8 mouse cellular contexts compared by ENCODE assay signal in the genomic region with DNA sequence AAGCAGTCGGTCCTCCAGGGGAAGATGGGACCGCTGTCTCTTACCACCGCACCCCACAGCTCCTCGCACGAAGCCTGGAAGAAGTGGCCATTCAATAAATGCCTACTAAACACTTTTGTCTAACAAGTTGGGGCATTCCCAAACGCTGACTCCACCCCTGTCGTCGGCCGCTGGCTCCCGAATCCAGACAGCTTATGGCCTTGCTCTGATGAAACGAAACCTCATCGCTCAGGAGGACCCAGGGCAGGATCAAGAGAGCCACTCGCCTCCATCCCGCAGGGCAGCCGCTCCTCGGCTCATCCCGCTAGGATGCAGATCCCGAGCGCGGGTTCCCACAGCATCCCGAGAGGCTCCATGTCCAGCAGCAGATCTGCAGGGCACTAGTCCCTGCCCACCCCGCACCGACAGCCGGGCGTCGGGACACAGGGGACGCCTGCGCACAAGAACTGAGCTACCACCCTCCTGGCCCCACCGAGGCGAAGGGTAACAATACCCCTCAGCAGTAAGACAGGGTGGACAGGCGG. TPM values are rescaled to one million over a fixed set of nuclear protein-coding genes. Genes with fewer than 3 reads are reported as not detected.
A peak's percentile ranks its signal among the peaks of the same experiment; 100 is the strongest.
DNase-seq lines count a peak whose midpoint lies in the region; ATAC-seq and TF ChIP-seq lines count a peak whose summit lies in the region.

No protein-coding gene starts in this region.

- peak overlapping the region; percentile 75 for H3K9ac ChIP-seq in hindbrain, embryonic 11.5 days (ENCODE audit: low read depth, low read length)
- peak overlapping the region; percentile 82 for H3K9ac ChIP-seq in liver, embryonic 15.5 days
- peak overlapping the region; percentile 88 for H3K9ac ChIP-seq in neural tube, embryonic 15.5 days (replicated peaks)

- TF ChIP-seq CTCF in layer of hippocampus, adult 2 months (conservative IDR thresholded peaks at IDR 0.05): no peak

- peak overlapping the region; percentile 40 for H3K4me2 ChIP-seq in hindbrain, embryonic 11.5 days (replicated peaks; ENCODE audit: low read depth, low read length)
- H3K4me2 ChIP-seq in liver, embryonic 15.5 days: peak overlapping the region; percentile 86
- peak overlapping the region; percentile 73 for H3K4me2 ChIP-seq in neural tube, embryonic 15.5 days

- WGBS in forebrain, embryonic 10.5 days: under 1% methylated on average over 31 of the region's 31 CpGs
- under 1% methylated on average over 31 of the region's 31 CpGs for whole genome bisulfite sequencing in hindbrain, embryonic 11.5 days
- under 1% methylated on average over 31 of the region's 31 CpGs for WGBS in liver, embryonic 15.5 days (ENCODE audit: insufficient replicate concordance)
- under 1% methylated on average over 30 of the region's 31 CpGs for WGBS in neural tube, embryonic 15.5 days

- H3K9me3 ChIP-seq in forebrain, embryonic 10.5 days: no peaks in the 10 kb centered on the region
- H3K9me3 ChIP-seq in hindbrain, embryonic 11.5 days (ENCODE audit: control insufficient read depth, low read length): no peaks in the 10 kb centered on the region
- H3K9me3 ChIP-seq in liver, embryonic 15.5 days (replicated peaks): no peaks in the 10 kb centered on the region
- H3K9me3 ChIP-seq in neural tube, embryonic 15.5 days (replicated peaks): no peaks in the 10 kb centered on the region

- H3K4me3 ChIP-seq in layer of hippocampus, adult 2 months: peak overlapping the region; percentile 68
- H3K4me3 ChIP-seq in forebrain, embryonic 10.5 days: peak overlapping the region; percentile 83
- peak overlapping the region; percentile 66 for H3K4me3 ChIP-seq in hindbrain, embryonic 11.5 days (ENCODE audit: low read depth, low read length)
- peak overlapping the region; percentile 77 for H3K4me3 ChIP-seq in liver, embryonic 15.5 days (replicated peaks)
- peak overlapping the region; percentile 83 for H3K4me3 ChIP-seq in neural tube, embryonic 15.5 days (replicated peaks)

- DNase-seq in layer of hippocampus, adult 2 months (ENCODE audit: low spot score in 2 of 2): peak; percentile 40
- DNase-seq in layer of hippocampus, postnatal 14 days (ENCODE audit: low spot score in 2 of 2): no peak
- DNase-seq in adrenal gland, adult 18-20 months (ENCODE audit: low spot score in 2 of 2): peak; percentile 59 to 64
- no peak for DNase-seq in forebrain, embryonic 10.5 days (ENCODE audit: extremely low spot score, low spot score)
- no peak for DNase-seq in hindbrain, embryonic 11.5 days (ENCODE audit: low spot score)
- no peak for DNase-seq in testis, postnatal 10 days (ENCODE audit: low spot score)

- peak overlapping the region; percentile 94 for H3K27ac ChIP-seq in layer of hippocampus, adult 2 months
- H3K27ac ChIP-seq in forebrain, embryonic 10.5 days: peak overlapping the region; percentile 96
- H3K27ac ChIP-seq in hindbrain, embryonic 11.5 days (ENCODE audit: low read depth, low read length): peak overlapping the region; percentile 76
- H3K27ac ChIP-seq in liver, embryonic 15.5 days (replicated peaks): peak overlapping the region; percentile 99
- H3K27ac ChIP-seq in neural tube, embryonic 15.5 days (replicated peaks): peak overlapping the region; percentile 95

- ATAC-seq in hindbrain, embryonic 11.5 days (ENCODE audit: low FRiP score): peak; percentile 86
- ATAC-seq in liver, embryonic 15.5 days (ENCODE audit: insufficient read depth): no peak
- peak; percentile 79 for ATAC-seq in neural tube, embryonic 15.5 days (ENCODE audit: low FRiP score)

- H3K27me3 ChIP-seq in forebrain, embryonic 10.5 days (ENCODE audit: poor library complexity, severe bottlenecking): no peaks in the 10 kb centered on the region
- no peaks in the 10 kb centered on the region for H3K27me3 ChIP-seq in hindbrain, embryonic 11.5 days (ENCODE audit: control insufficient read depth, insufficient read depth, low read length)
- no peaks in the 10 kb centered on the region for H3K27me3 ChIP-seq in liver, embryonic 15.5 days
- H3K27me3 ChIP-seq in neural tube, embryonic 15.5 days (replicated peaks): no peaks in the 10 kb centered on the region

- H3K4me1 ChIP-seq in forebrain, embryonic 10.5 days: peaks cover 27% of the 10 kb centered on the region
- peaks cover 7% of the 10 kb centered on the region; the same call in 1 of the 2 replicates for H3K4me1 ChIP-seq in hindbrain, embryonic 11.5 days (replicated peaks; ENCODE audit: control insufficient read depth, insufficient read depth, low read length)
- H3K4me1 ChIP-seq in liver, embryonic 15.5 days (replicated peaks): peaks cover 27% of the 10 kb centered on the region
- peaks cover 26% of the 10 kb centered on the region for H3K4me1 ChIP-seq in neural tube, embryonic 15.5 days

- peaks cover 8% of the 10 kb centered on the region for H3K36me3 ChIP-seq in forebrain, embryonic 10.5 days (replicated peaks)
- H3K36me3 ChIP-seq in hindbrain, embryonic 11.5 days (ENCODE audit: control insufficient read depth, insufficient read depth, low read length): no peaks in the 10 kb centered on the region
- no peaks in the 10 kb centered on the region for H3K36me3 ChIP-seq in liver, embryonic 15.5 days (replicated peaks)
- no peaks in the 10 kb centered on the region for H3K36me3 ChIP-seq in neural tube, embryonic 15.5 days

RNA-seq across cellular contexts. Expression of a gene that starts 0.6 kb away (rescaled TPM):
- total RNA-seq in layer of hippocampus, adult 2 months (2021): 10 to 100 TPM in 1 of 2 experiments, 1 to 10 TPM in 1; 9.3 to 10.1 TPM
- 10 to 100 TPM; 12.1 to 12.7 TPM for total RNA-seq in layer of hippocampus, postnatal 14 days (2021)
- total RNA-seq in adrenal gland, adult 18-20 months (2021): 1 to 10 TPM; 9.7 to 10.0 TPM
- 36.5 and 37.6 TPM in 2 replicates for polyA plus RNA-seq in forebrain, embryonic 10.5 days (2016; fragmentation: Nextera tagmentation; extraction: Ambion mirVana)
- 42.7 and 44.9 TPM in 2 replicates for polyA plus RNA-seq in hindbrain, embryonic 11.5 days (2014; fragmentation: Nextera tagmentation; extraction: Ambion mirVana)
- polyA plus RNA-seq in liver, embryonic 15.5 days (2015; fragmentation: Nextera tagmentation; extraction: Ambion mirVana): 5.8 and 5.9 TPM in 2 replicates
- polyA plus RNA-seq in neural tube, embryonic 15.5 days (2015; fragmentation: Nextera tagmentation; extraction: Ambion mirVana): 33.3 and 34.2 TPM in 2 replicates

RNA-seq across cellular contexts. Expression of a gene that starts 6.7 kb away (rescaled TPM):
- total RNA-seq in layer of hippocampus, adult 2 months (2021): 10 to 100 TPM; 11.3 to 12.8 TPM
- total RNA-seq in layer of hippocampus, postnatal 14 days (2021): 10 to 100 TPM; 11.9 to 14.8 TPM
- total RNA-seq in adrenal gland, adult 18-20 months (2021): 10 to 100 TPM; 14.0 to 15.7 TPM
- 64.8 and 71.4 TPM in 2 replicates for polyA plus RNA-seq in forebrain, embryonic 10.5 days (2016; fragmentation: Nextera tagmentation; extraction: Ambion mirVana)
- 61.7 and 62.3 TPM in 2 replicates for polyA plus RNA-seq in hindbrain, embryonic 11.5 days (2014; fragmentation: Nextera tagmentation; extraction: Ambion mirVana)
- polyA plus RNA-seq in liver, embryonic 15.5 days (2015; fragmentation: Nextera tagmentation; extraction: Ambion mirVana): 14.7 and 15.6 TPM in 2 replicates
- polyA plus RNA-seq in neural tube, embryonic 15.5 days (2015; fragmentation: Nextera tagmentation; extraction: Ambion mirVana): 35.7 and 38.9 TPM in 2 replicates

RNA-seq across cellular contexts. Expression of a gene that starts 30.4 kb away (rescaled TPM):
- 10 to 100 TPM; 26.2 to 29.2 TPM for total RNA-seq in layer of hippocampus, adult 2 months (2021)
- 10 to 100 TPM; 18.7 to 21.3 TPM for total RNA-seq in layer of hippocampus, postnatal 14 days (2021)
- total RNA-seq in adrenal gland, adult 18-20 months (2021): 100 to 1,000 TPM; 147 to 159 TPM
- polyA plus RNA-seq in forebrain, embryonic 10.5 days (2016; fragmentation: Nextera tagmentation; extraction: Ambion mirVana): 65.4 and 73.4 TPM in 2 replicates
- polyA plus RNA-seq in hindbrain, embryonic 11.5 days (2014; fragmentation: Nextera tagmentation; extraction: Ambion mirVana): 39.0 and 46.9 TPM in 2 replicates
- polyA plus RNA-seq in liver, embryonic 15.5 days (2015; fragmentation: Nextera tagmentation; extraction: Ambion mirVana): 125 and 146 TPM in 2 replicates
- 33.9 and 41.7 TPM in 2 replicates for polyA plus RNA-seq in neural tube, embryonic 15.5 days (2015; fragmentation: Nextera tagmentation; extraction: Ambion mirVana)

Comparison
In these comparisons a context has a peak if more than half of its experiments do, and no peak if none do; other contexts are left out.
1. DNase-seq: peak in layer of hippocampus, adult 2 months (2 of 2) and adrenal gland, adult 18-20 months (2 of 2); none in layer of hippocampus, postnatal 14 days (0 of 2), forebrain, embryonic 10.5 days (single experiment), hindbrain, embryonic 11.5 days (single experiment) and testis, postnatal 10 days (single experiment).
2. Peak in every context shown above with its lines, with median percentiles within 50 percentile points of each other: H3K27ac ChIP-seq, H3K4me3 ChIP-seq, H3K4me2 ChIP-seq and H3K9ac ChIP-seq.